Mouse (Mus musculus) forebrain, embryonic 13.5 days (tissue): ENCODE data around the gene Gabbr1. TPM values are rescaled to one million over a fixed set of nuclear protein-coding genes. Genes with fewer than 3 reads are reported as not detected.
A peak's percentile ranks its signal among the peaks of the same experiment; 100 is the strongest.

Source experiments
- ATAC-seq: fragments of 200-750 bp; cut with Nextera tagmentation; 2 replicates; pipeline ENCODE4 v1.8.0; 2017
- H3K27ac ChIP-seq: fragments of 300-500 bp; sonication (generic); 2 replicates; pipeline ENCODE4 v1.5.1; 2015; ENCODE audit warnings: inconsistent platforms, mild to moderate bottlenecking, moderate library complexity
- H3K27me3 ChIP-seq: fragments of 300-500 bp; sonication (generic); 2 replicates; pipeline ENCODE4 v1.6.1; 2015; ENCODE audit warnings: mild to moderate bottlenecking, inconsistent platforms
- H3K36me3 ChIP-seq: fragments of 300-500 bp; sonication (generic); 2 replicates; pipeline ENCODE4 v1.6.1; 2015; ENCODE audit warnings: mild to moderate bottlenecking, inconsistent platforms; ENCODE audit not compliant: poor library complexity, severe bottlenecking
- H3K4me1 ChIP-seq: fragments of 300-500 bp; sonication (generic); 2 replicates; pipeline ENCODE4 v1.6.1; 2015; ENCODE audit warnings: inconsistent platforms
- H3K4me2 ChIP-seq: fragments of 300-500 bp; sonication (generic); 2 replicates; pipeline ENCODE4 v1.6.1; 2015; ENCODE audit warnings: inconsistent platforms, mild to moderate bottlenecking, moderate library complexity
- H3K4me3 ChIP-seq: fragments of 300-500 bp; sonication (generic); 2 replicates; pipeline ENCODE4 v1.5.1; 2015; ENCODE audit warnings: mild to moderate bottlenecking, inconsistent platforms
- H3K9ac ChIP-seq: fragments of 300-500 bp; sonication (generic); 2 replicates; pipeline ENCODE4 v1.6.1; 2015; ENCODE audit warnings: mild to moderate bottlenecking, inconsistent platforms
- H3K9me3 ChIP-seq: fragments of 300-500 bp; sonication (generic); replicated peaks from 2 replicates; pipeline ENCODE4 v1.6.1; 2016; ENCODE audit warnings: inconsistent platforms
- WGBS: fragments of 180-500 bp; shearing (Covaris S2); methylation state at CpG from one replicate; pipeline ENCODE4 v1.1.7; 2015; 5-methylcytosine and 5-hydroxymethylcytosine counted together
- polyA plus RNA-seq: library from polyadenylated mRNA; unstranded; fragments of >200 nt; fragmentation: Nextera tagmentation; extraction: Ambion mirVana; gene quantifications from 2 replicates; pipeline ENCODE4 v1.2.1, GENCODE M21; 2015

Gene Gabbr1
- polyA plus RNA-seq, 1 experiment from 2014 or later: 30.1 TPM

DNA sequence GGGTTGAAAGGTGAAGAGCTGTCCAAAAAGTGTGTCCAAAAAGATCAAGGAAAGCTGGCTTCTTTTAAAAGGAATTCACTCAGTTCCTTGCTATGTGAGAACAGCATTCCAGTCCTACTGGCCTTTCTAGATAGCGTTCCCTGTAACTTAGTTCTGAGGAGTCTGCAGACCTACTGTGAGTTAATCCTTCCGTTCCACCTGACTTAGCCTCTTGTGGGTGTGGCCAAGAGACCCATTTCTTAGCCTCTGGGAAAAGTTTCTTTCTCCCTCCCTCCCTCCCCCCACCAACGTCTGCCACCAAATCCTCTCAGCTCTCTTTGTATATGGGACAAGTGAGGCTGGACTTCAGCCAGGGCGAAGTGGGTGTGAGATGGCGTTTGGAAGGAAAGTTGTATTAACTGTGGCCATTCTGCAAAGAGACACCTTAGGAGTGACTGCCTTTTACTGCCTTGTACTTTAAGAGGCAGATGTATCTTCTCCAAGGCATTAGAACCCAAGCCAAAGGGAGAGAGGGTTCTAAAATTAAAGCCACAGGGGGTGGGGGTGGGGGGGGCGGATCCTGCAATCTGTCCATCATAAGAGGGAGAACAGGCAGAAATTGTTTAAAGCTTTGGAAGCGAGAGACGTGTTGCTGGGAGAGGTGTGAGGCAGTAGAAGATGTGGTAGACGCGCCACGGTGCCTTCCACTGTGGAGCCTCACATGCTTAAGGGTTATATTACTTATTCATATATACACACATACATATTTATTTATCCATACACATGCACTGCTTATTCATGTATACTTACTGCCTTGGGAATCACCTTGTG is 18.1 kb downstream of the Gabbr1 start:
- ATAC-seq: 0 out of 2 replicates have a peak, but pooled peaks have one; percentile 37
- H3K27me3 ChIP-seq: no peaks in the 10 kb centered on the region
- 45% methylated on average over 11 of the region's 11 CpGs for WGBS
- no peak overlapping the region for H3K4me3 ChIP-seq
- H3K4me2 ChIP-seq: no peak overlapping the region
- peaks cover 27% of the 10 kb centered on the region for H3K4me1 ChIP-seq
- no peak overlapping the region for H3K9ac ChIP-seq
- H3K9me3 ChIP-seq: no peaks in the 10 kb centered on the region
- H3K36me3 ChIP-seq: peaks cover 99% of the 10 kb centered on the region
- H3K27ac ChIP-seq: no peak overlapping the region

DNA sequence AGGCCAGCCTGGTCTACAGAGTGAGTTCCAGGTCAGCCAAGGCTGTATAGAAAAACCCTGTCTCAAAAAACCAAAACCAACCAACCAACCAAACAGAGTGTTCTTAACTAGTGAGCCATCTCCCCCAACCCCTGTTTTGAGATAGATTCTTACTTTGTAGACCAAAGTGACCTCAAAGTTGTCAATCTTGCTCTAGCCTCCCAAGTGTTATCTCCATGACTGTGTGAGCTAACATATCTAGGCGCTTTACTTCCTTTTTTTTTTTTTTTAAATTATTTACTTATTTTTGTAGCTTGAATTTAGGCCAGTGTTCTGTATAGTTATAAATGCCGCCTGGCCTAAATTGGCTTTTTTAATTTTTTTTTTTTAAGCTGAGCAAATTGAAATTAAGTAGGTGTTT is 20.2 kb downstream of the Gabbr1 start:
- H3K4me2 ChIP-seq: no peak overlapping the region
- WGBS: 94% methylated on average over 2 of the region's 2 CpGs
- H3K9me3 ChIP-seq: no peaks in the 10 kb centered on the region
- no peak overlapping the region for H3K27ac ChIP-seq
- peaks cover 27% of the 10 kb centered on the region for H3K4me1 ChIP-seq
- H3K4me3 ChIP-seq: no peak overlapping the region
- ATAC-seq: no peak
- H3K9ac ChIP-seq: no peak overlapping the region
- no peaks in the 10 kb centered on the region for H3K27me3 ChIP-seq
- H3K36me3 ChIP-seq: peaks cover 99% of the 10 kb centered on the region

DNA sequence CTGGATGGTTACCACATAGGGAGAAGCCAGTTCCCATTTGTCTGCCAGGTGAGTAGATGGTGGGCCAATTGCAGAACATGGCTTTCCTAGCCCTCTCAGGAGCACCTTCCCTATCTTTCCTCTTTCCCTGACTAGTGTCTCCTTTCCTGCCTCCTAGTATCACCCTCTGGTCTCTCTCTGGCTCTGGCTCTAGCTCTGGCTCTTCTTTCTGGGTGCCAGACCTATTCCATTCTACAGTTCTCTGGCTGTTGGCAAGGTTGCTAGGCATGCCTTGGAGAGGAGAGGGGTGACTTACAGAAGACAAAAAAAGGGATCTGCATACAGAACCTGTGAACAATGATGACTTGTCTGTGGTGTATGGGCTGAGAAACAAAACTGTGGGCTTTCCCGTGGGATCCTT is 22.1 kb downstream of the Gabbr1 start:
- Histone ChIP-seq H3K4me3 (no peak overlapping the region), H3K4me1 (peaks cover 25% of the 10 kb centered on the region), H3K4me2 (no peak overlapping the region), H3K27ac (no peak overlapping the region), H3K36me3 (peaks cover 99% of the 10 kb centered on the region), H3K9me3 (no peaks in the 10 kb centered on the region), H3K9ac (no peak overlapping the region), H3K27me3 (no peaks in the 10 kb centered on the region)
- ATAC-seq: no peak
- WGBS: 91% methylated on average over 1 of the region's 1 CpGs

DNA sequence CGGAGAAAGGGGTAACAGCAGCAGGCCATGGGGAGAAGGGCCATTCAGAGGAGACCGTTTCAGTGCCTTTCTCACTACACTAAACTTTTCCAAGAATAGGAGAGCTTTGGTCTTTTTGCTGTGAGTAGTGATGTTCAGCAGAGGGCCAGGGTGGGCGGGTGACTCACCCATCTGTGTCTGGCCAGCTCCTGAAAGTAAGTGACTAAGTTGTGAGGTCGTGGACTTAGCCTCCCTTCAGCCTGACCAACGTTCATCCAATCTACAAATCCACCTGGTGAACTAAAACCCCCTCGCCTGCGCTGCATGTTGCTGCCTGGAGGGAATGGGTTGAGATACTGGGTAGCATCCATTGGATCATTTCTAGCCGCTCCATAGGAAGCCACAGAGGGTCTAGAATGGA is 24.4 kb downstream of the Gabbr1 start:
- Histone ChIP-seq H3K9ac (no peak overlapping the region), H3K27ac (no peak overlapping the region), H3K9me3 (no peaks in the 10 kb centered on the region), H3K36me3 (peaks cover 99% of the 10 kb centered on the region), H3K27me3 (no peaks in the 10 kb centered on the region), H3K4me2 (no peak overlapping the region), H3K4me1 (peaks cover 16% of the 10 kb centered on the region), H3K4me3 (no peak overlapping the region)
- WGBS: 93% methylated on average over 8 of the region's 8 CpGs
- no peak for ATAC-seq

DNA sequence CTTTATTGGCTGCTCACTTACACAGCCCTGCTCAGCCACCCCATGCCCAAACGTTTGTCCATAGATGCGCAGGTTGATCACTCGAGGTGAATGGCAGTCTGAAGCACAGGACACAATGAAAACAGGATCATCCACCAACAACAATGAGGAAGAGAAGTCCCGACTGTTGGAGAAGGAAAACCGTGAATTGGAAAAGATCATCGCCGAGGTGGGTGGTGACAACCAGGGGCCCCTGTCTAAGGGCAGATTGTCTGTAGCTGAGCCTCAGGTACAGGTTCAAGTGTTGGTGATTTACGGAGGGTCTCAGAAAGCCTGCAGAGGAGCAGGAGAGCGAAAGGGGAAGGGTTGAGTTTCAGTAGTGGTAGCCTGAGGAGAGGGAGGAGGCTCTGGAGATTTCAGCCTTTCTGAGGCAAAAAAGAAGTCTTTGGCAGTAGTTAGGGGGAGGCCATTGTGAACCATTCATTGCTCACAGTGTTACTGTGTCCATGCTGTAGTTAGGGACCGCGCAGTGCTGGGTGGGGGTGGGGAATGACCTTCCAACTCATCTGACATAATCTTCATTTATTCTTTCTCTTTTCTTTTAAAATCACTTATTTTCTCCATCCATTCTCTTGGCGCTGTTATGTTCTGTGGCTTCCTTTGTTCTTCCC is 26.4 kb downstream of the Gabbr1 start:
- no peaks in the 10 kb centered on the region for H3K27me3 ChIP-seq
- peak overlapping the region; percentile 77 for H3K27ac ChIP-seq
- H3K9ac ChIP-seq: no peak overlapping the region; the same call in 1 of the 2 replicates
- 53% methylated on average over 12 of the region's 12 CpGs for WGBS
- H3K36me3 ChIP-seq: peaks cover 97% of the 10 kb centered on the region
- no peak overlapping the region for H3K4me2 ChIP-seq
- no peak overlapping the region for H3K4me3 ChIP-seq
- H3K4me1 ChIP-seq: peaks cover 16% of the 10 kb centered on the region
- H3K9me3 ChIP-seq: no peaks in the 10 kb centered on the region
- peak; percentile 57 for ATAC-seq

DNA sequence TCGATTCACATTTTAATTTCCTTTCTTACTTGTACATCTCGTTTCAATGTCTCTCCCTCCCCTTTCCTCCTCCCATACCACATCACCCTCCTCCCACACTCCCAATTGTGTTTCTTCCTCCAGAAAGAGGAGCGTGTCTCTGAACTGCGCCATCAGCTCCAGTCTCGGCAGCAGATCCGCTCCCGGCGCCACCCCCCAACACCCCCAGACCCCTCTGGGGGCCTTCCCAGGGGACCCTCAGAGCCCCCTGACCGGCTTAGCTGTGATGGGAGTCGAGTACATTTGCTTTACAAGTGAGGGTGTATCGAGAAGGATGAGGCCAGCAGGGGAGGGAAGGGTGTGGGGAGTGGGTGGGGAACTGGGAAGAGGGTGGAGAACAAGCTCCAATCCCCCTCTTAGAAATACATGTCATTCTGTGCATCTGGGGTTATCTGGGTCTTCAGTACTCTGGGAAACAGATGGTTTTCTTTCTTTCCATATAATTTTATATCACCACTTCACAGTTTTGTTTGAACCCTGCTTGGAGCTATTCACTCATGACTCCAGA is 27.0 kb downstream of the Gabbr1 start:
- peak overlapping the region; percentile 77 for H3K27ac ChIP-seq
- no peak overlapping the region for H3K4me3 ChIP-seq
- peak; percentile 46 for ATAC-seq
- H3K9ac ChIP-seq: peak overlapping the region; percentile 47
- peak overlapping the region; percentile 7; the same call in 1 of the 2 replicates for H3K4me2 ChIP-seq
- H3K36me3 ChIP-seq: peaks cover 91% of the 10 kb centered on the region
- WGBS: 29% methylated on average over 11 of the region's 11 CpGs
- H3K4me1 ChIP-seq: peaks cover 16% of the 10 kb centered on the region
- H3K27me3 ChIP-seq: no peaks in the 10 kb centered on the region
- H3K9me3 ChIP-seq: no peaks in the 10 kb centered on the region

DNA sequence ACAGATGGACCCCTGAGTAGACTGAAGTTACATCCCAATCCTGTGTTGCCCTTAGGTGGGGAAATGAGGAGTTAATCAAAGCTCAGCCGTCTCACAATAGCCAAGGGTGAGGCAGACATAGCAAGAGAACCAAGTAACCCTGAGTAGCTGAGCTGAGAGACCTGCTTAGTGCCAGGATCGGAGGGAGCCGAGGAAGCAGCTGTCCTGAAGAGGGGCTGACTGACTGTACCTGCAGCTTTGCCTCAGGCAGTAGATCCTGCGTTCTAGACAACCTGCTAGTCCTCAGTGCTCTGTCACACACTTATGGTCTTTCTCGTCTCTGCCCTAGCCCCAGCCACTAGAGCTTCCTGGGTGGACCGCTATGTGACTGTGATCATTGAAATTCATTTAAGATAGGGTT is 29.4 kb downstream of the Gabbr1 start:
- Histone ChIP-seq H3K27me3 (no peaks in the 10 kb centered on the region), H3K9ac (no peak overlapping the region), H3K4me1 (peaks cover 39% of the 10 kb centered on the region), H3K36me3 (peaks cover 67% of the 10 kb centered on the region), H3K4me2 (no peak overlapping the region), H3K9me3 (no peaks in the 10 kb centered on the region), H3K27ac (no peak overlapping the region), H3K4me3 (no peak overlapping the region)
- WGBS: 87% methylated on average over 6 of the region's 6 CpGs
- ATAC-seq: no peak

DNA sequence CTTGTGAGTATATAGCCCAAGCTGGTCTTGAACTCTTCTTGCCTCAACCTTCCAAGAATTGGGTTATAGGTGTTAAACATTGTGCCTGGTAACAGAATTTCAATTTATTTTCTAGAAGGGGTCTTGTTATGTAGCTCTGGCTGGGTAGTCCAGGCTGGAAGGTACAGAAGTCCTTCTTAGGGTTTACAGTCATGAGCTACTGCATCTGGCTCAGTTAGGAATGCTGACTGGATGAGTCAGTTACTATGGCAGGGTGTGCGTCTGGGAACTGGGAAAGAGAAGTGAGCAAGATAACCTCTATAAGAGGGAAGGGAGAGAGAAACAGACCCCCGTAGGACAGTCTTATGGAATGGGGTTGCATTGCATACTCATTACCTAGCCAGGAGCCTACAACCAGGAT is 30.0 kb downstream of the Gabbr1 start:
- H3K27me3 ChIP-seq: no peaks in the 10 kb centered on the region
- no peak for ATAC-seq
- H3K36me3 ChIP-seq: peaks cover 61% of the 10 kb centered on the region
- WGBS: 88% methylated on average over 2 of the region's 2 CpGs
- no peaks in the 10 kb centered on the region for H3K9me3 ChIP-seq
- H3K4me2 ChIP-seq: no peak overlapping the region
- H3K4me1 ChIP-seq: peaks cover 39% of the 10 kb centered on the region
- no peak overlapping the region for H3K27ac ChIP-seq
- H3K9ac ChIP-seq: no peak overlapping the region
- H3K4me3 ChIP-seq: no peak overlapping the region

DNA sequence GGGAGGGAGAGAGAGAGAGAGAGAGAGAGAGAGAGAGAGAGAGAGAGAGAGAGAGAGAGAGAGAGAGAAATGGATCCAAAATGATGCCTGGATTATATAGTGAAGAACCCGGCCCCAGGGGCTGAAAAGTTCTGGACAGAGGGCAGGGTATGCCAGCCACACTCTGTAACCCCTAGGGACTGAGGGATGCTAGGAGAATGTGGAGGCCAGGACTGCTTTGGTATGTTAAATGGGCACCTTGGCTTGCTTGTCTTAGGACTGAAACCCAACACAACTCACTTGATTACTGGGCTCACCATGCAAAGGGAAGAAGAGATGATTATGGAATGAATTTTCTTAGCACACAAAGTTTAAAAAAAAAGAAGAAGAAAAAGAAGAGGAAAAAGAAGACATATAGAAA is 32.4 kb downstream of the Gabbr1 start:
- peaks cover 38% of the 10 kb centered on the region for H3K36me3 ChIP-seq
- no peak overlapping the region; the same call in 1 of the 2 replicates for H3K27ac ChIP-seq
- no peak overlapping the region for H3K4me3 ChIP-seq
- H3K4me2 ChIP-seq: no peak overlapping the region
- no peak for ATAC-seq
- peaks cover 25% of the 10 kb centered on the region for H3K4me1 ChIP-seq
- H3K9ac ChIP-seq: no peak overlapping the region
- no peaks in the 10 kb centered on the region for H3K9me3 ChIP-seq
- WGBS: 25% methylated on average over 1 of the region's 1 CpGs
- 0 out of 2 replicates have a peak, but pooled peaks cover 4% of the 10 kb centered on the region for H3K27me3 ChIP-seq

DNA sequence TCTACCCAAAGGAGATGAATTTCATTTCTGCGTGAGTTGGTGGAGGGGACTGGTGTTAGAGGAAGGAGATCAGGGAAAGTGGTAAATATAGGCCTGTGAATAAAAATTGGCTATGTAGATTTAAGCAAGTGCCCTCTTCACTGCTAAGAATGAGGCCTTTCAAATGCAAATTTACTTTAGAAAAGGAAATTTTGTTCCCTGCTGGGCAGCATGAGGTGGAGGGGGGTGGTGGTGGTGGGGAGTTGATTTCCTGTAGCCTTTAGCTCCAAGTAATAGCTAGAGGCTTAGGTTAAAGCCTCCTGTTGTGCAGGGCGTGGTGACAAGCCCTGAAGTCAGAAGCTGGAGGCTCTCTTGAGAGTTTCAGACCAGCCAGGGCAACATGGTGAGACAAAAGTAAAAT is 33.2 kb downstream of the Gabbr1 start:
- Histone ChIP-seq H3K36me3 (peaks cover 30% of the 10 kb centered on the region), H3K4me1 (peaks cover 22% of the 10 kb centered on the region), H3K27me3 (0 out of 2 replicates have a peak, but pooled peaks cover 4% of the 10 kb centered on the region), H3K4me2 (peak overlapping the region; percentile 40), H3K4me3 (no peak overlapping the region), H3K9me3 (no peaks in the 10 kb centered on the region), H3K9ac (no peak overlapping the region), H3K27ac (peak overlapping the region; percentile 59)
- peak; percentile 64 for ATAC-seq
- WGBS: 2% methylated on average over 2 of the region's 2 CpGs

DNA sequence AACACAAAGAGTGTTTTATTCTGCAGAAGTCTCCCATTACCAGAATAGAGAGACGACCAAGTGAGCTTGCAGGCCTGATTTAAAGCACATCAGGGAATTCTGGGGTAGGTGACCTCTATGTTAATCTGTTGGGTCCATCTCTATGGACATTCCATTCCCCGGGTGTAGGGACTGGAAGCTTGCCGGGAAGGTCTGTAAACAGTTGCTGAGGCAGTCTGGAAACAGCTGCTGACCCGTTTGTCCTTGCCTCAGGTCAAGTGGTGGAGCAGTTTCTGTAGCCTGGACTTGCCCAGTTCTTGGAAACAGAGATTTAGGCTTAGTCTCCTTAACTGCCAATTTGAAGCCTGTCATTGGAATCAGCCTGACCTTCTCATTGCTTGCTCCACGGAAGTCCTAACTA is 34.4 kb downstream of the Gabbr1 start:
- H3K4me3 ChIP-seq: no peak overlapping the region
- H3K4me1 ChIP-seq: peaks cover 22% of the 10 kb centered on the region
- WGBS: 28% methylated on average over 5 of the region's 5 CpGs
- ATAC-seq: no peak
- H3K36me3 ChIP-seq: peaks cover 19% of the 10 kb centered on the region
- H3K9ac ChIP-seq: no peak overlapping the region
- no peak overlapping the region for H3K4me2 ChIP-seq
- no peak overlapping the region for H3K27ac ChIP-seq
- no peaks in the 10 kb centered on the region for H3K9me3 ChIP-seq
- H3K27me3 ChIP-seq: 0 out of 2 replicates have a peak, but pooled peaks cover 4% of the 10 kb centered on the region

DNA sequence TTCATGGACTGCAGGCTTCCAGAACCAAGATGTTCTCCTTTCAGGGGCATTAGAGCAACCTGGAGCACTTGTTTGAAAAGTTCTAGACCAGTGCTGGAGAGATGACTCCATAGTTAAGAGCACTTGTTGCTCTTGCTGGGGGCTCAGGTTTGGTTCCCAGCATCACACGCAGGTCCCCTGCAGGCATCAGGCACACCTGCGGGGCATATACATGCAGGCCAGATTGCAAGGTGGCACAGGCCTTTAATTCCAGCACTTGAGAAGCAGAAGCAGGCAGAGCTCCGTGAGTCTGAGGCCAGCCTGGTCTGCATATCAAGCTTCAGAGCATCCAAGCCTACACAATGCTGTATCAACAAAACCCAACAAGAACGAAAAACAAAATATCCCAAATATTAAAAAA is 35.9 kb downstream of the Gabbr1 start:
- Histone ChIP-seq H3K36me3 (peaks cover 3% of the 10 kb centered on the region; the same call in 1 of the 2 replicates), H3K27ac (no peak overlapping the region), H3K4me1 (peaks cover 22% of the 10 kb centered on the region), H3K4me2 (no peak overlapping the region), H3K4me3 (no peak overlapping the region), H3K9me3 (no peaks in the 10 kb centered on the region), H3K9ac (no peak overlapping the region), H3K27me3 (0 out of 2 replicates have a peak, but pooled peaks cover 4% of the 10 kb centered on the region)
- ATAC-seq: no peak
- 91% methylated on average over 4 of the region's 4 CpGs for WGBS
